Mouse (Mus musculus): ENCODE results near the gene Kctd18. TPM values are rescaled to one million over a fixed set of nuclear protein-coding genes. Genes with fewer than 3 reads are reported as not detected.

Gene Kctd18
- total and polyA plus RNA-seq, 3 experiments, result 12.8 to 19.8 (median 14.8) TPM

GRCm38 (mm10) chr1:57955774-57956173, 63.0 kb downstream of the Kctd18 start:
- in situ Hi-C loops (cut with MboI; ENCODE audit: low pct_ligation_motif_present, low pct_unique_long_range_greater_than_20kb, low sequenced_read_pairs) (no loop called here), dilution Hi-C loops (cut with MboI; ENCODE audit: extremely low pct_ligation_motif_present, extremely low pct_unique_long_range_greater_than_20kb, low sequenced_read_pairs) (no loop called here)
- no peak overlapping the region for H3K9ac ChIP-seq (ENCODE audit: insufficient read depth, low read depth)
- peaks cover 0 to 16% of the 10 kb centered on the region in 2 experiments; a peak in 3 of 4 replicates for H3K4me1 ChIP-seq (ENCODE audit: control insufficient read depth in 1 of 2, insufficient read depth in 2 of 2)
- H3K27ac ChIP-seq (ENCODE audit: insufficient read depth, low read depth), result no peak overlapping the region
- H3K36me3 ChIP-seq (replicated peaks in 1 of 2; ENCODE audit: control insufficient read depth in 1 of 2, insufficient read depth in 1 of 2, low read length in 1 of 2), result peaks cover 21 to 52% of the 10 kb centered on the region in 2 experiments
- H3K79me2 ChIP-seq (replicated peaks; ENCODE audit: control insufficient read depth, extremely low read depth, insufficient read depth, poor library complexity, severe bottlenecking), result no peaks in the 10 kb centered on the region
- TF ChIP-seq EP300 (IDR thresholded peaks at IDR 0.05; ENCODE audit: low read length) (no peak), JUN (IDR thresholded peaks at IDR 0.05; ENCODE audit: insufficient read depth, low read depth, low read length) (no peak), ZNF384 (IDR thresholded peaks at IDR 0.05; ENCODE audit: low read depth, low read length) (no peak), USF2 (conservative IDR thresholded peaks at IDR 0.05; ENCODE audit: low read depth, low read length) (no peak), KAT2A (IDR thresholded peaks at IDR 0.05; ENCODE audit: insufficient replicate concordance, low read length) (no peak), MEF2A (IDR thresholded peaks at IDR 0.05; ENCODE audit: borderline replicate concordance, low read depth, low read length) (no peak), NRF1 (IDR thresholded peaks at IDR 0.05; ENCODE audit: low read depth, low read length) (no peak), MAFK (IDR thresholded peaks at IDR 0.05; ENCODE audit: insufficient replicate concordance, low read length) (no peak), NELFE (IDR thresholded peaks at IDR 0.05; ENCODE audit: low read depth, low read length) (no peak), JUND (conservative IDR thresholded peaks at IDR 0.05; ENCODE audit: low read depth, low read length) (no peak), USF1 (IDR thresholded peaks at IDR 0.05; ENCODE audit: low read depth, low read length) (no peak), SMC3 (IDR thresholded peaks at IDR 0.05; ENCODE audit: low read depth, low read length) (no peak), MAX (IDR thresholded peaks at IDR 0.05; ENCODE audit: low read length) (no peak), ETS1 (conservative IDR thresholded peaks at IDR 0.05; ENCODE audit: low read depth, low read length) (no peak), HCFC1 (IDR thresholded peaks at IDR 0.05; ENCODE audit: low read depth, low read length) (no peak), MXI1 (IDR thresholded peaks at IDR 0.05; ENCODE audit: low read depth, low read length) (no peak)
- H3K4me2 ChIP-seq (ENCODE audit: insufficient read depth, low read depth, poor library complexity, severe bottlenecking), result no peak overlapping the region
- DNase-seq (ENCODE audit: extremely low read depth), result no peak
- H3K9me3 ChIP-seq (replicated peaks; ENCODE audit: low read length), result no peaks in the 10 kb centered on the region
- H3K27me3 ChIP-seq (replicated peaks), result no peaks in the 10 kb centered on the region
- no peak overlapping the region for H3K4me3 ChIP-seq (replicated peaks in 1 of 3; ENCODE audit: low read depth in 2 of 3, low read length in 2 of 3, poor library complexity in 1 of 3)

GRCm38 (mm10) chr1:57954376-57954765, 64.4 kb downstream of the Kctd18 start:
- H3K4me2 ChIP-seq (ENCODE audit: insufficient read depth, low read depth, poor library complexity, severe bottlenecking), result no peak overlapping the region
- no peak overlapping the region for H3K9ac ChIP-seq (ENCODE audit: insufficient read depth, low read depth)
- no peak for DNase-seq (ENCODE audit: extremely low read depth)
- in situ Hi-C loops (cut with MboI; ENCODE audit: low pct_ligation_motif_present, low pct_unique_long_range_greater_than_20kb, low sequenced_read_pairs) (no loop called here), dilution Hi-C loops (cut with MboI; ENCODE audit: extremely low pct_ligation_motif_present, extremely low pct_unique_long_range_greater_than_20kb, low sequenced_read_pairs) (no loop called here)
- H3K4me3 ChIP-seq (replicated peaks in 1 of 3; ENCODE audit: low read depth in 2 of 3, low read length in 2 of 3, poor library complexity in 1 of 3), result no peak overlapping the region
- H3K79me2 ChIP-seq (replicated peaks; ENCODE audit: control insufficient read depth, extremely low read depth, insufficient read depth, poor library complexity, severe bottlenecking), result no peaks in the 10 kb centered on the region
- no peaks in the 10 kb centered on the region for H3K9me3 ChIP-seq (replicated peaks; ENCODE audit: low read length)
- peaks cover 0 to 16% of the 10 kb centered on the region in 2 experiments; a peak in 3 of 4 replicates for H3K4me1 ChIP-seq (ENCODE audit: control insufficient read depth in 1 of 2, insufficient read depth in 2 of 2)
- TF ChIP-seq ELF1 (IDR thresholded peaks at IDR 0.05; ENCODE audit: low read depth, low read length) (no peak), IRF4 (IDR thresholded peaks at IDR 0.05; ENCODE audit: low read depth, low read length) (no peak), KAT2A (IDR thresholded peaks at IDR 0.05; ENCODE audit: insufficient replicate concordance, low read length) (no peak), ZC3H11A (IDR thresholded peaks at IDR 0.05; ENCODE audit: low read depth, low read length) (no peak), USF1 (IDR thresholded peaks at IDR 0.05; ENCODE audit: low read depth, low read length) (no peak), POLR2AphosphoS2 (IDR thresholded peaks at IDR 0.05; ENCODE audit: low read depth, low read length) (no peak), NELFE (IDR thresholded peaks at IDR 0.05; ENCODE audit: low read depth, low read length) (no peak), MYC (IDR thresholded peaks at IDR 0.05; ENCODE audit: low read depth, low read length) (no peak), E2F4 (IDR thresholded peaks at IDR 0.05; ENCODE audit: insufficient replicate concordance, low read depth, low read length) (no peak), TBP (conservative IDR thresholded peaks at IDR 0.05; ENCODE audit: low read depth, low read length) (no peak)
- H3K36me3 ChIP-seq (replicated peaks in 1 of 2; ENCODE audit: control insufficient read depth in 1 of 2, insufficient read depth in 1 of 2, low read length in 1 of 2), result peaks cover 20 to 44% of the 10 kb centered on the region in 2 experiments
- H3K27ac ChIP-seq (ENCODE audit: insufficient read depth, low read depth), result no peak overlapping the region
- no peaks in the 10 kb centered on the region for H3K27me3 ChIP-seq (replicated peaks)
